Mouse (Mus musculus): Measurements from ENCODE around the gene Itga5.

Gene Itga5

GRCm38 (mm10) chr15:103295851-103296250 lies 70.7 kb downstream of the Itga5 start:
- no peak for DNase-seq (ENCODE audit: low spot score in 2 of 2)

GRCm38 (mm10) chr15:103294649-103295048 lies 71.9 kb downstream of the Itga5 start:
- no peak for DNase-seq (ENCODE audit: low spot score in 2 of 2)

Measured in spleen, postnatal 4 days (tissue).